Mouse (Mus musculus): ENCODE measurements around the gene Raver2. TPM values are rescaled to one million over a fixed set of nuclear protein-coding genes. Genes with fewer than 3 reads are reported as not detected.
A peak's percentile ranks its signal among the peaks of the same experiment; 100 is the strongest.

Raver2 gene
- 0.10 and 0.64 TPM in 2 replicates for total RNA-seq (2017)

GRCm38 (mm10) chr4:101068786-101069153, at the start of gene Raver2:
TSS of gene Raver2 (plus strand) at chr4:101068983.
- ATAC-seq (replicated peaks; ENCODE audit: low read depth, poor library complexity, severe bottlenecking): peak; percentile 62

- no peak for ATAC-seq (replicated peaks; ENCODE audit: low read depth, poor library complexity, severe bottlenecking)
Observed at GRCm38 (mm10) chr4:101020596-101020995, 48.2 kb upstream of the Raver2 start, which contains the start of gene Gm10577. TSS of gene Gm10577 (minus strand) at chr4:101020696.

GRCm38 (mm10) chr4:101026566-101026965, 42.2 kb upstream of the Raver2 start:
- ATAC-seq (replicated peaks; ENCODE audit: low read depth, poor library complexity, severe bottlenecking): no peak

GRCm38 (mm10) chr4:101026995-101027394, 41.8 kb upstream of the Raver2 start:
- no peak for ATAC-seq (replicated peaks; ENCODE audit: low read depth, poor library complexity, severe bottlenecking)

GRCm38 (mm10) chr4:101027852-101028411, 40.9 kb upstream of the Raver2 start:
- ATAC-seq (replicated peaks; ENCODE audit: low read depth, poor library complexity, severe bottlenecking): no peak

- ATAC-seq (replicated peaks; ENCODE audit: low read depth, poor library complexity, severe bottlenecking): no peak
Observed at GRCm38 (mm10) chr4:101033047-101033446, 35.7 kb upstream of the Raver2 start.

- no peak for ATAC-seq (replicated peaks; ENCODE audit: low read depth, poor library complexity, severe bottlenecking)
Observed at GRCm38 (mm10) chr4:101035131-101035530, 33.7 kb upstream of the Raver2 start.

GRCm38 (mm10) chr4:101037156-101037555, 31.6 kb upstream of the Raver2 start:
- ATAC-seq (replicated peaks; ENCODE audit: low read depth, poor library complexity, severe bottlenecking): no peak

- ATAC-seq (replicated peaks; ENCODE audit: low read depth, poor library complexity, severe bottlenecking): no peak
Observed at GRCm38 (mm10) chr4:101043691-101044090, 25.1 kb upstream of the Raver2 start.

GRCm38 (mm10) chr4:101044149-101044548, 24.6 kb upstream of the Raver2 start:
- ATAC-seq (replicated peaks; ENCODE audit: low read depth, poor library complexity, severe bottlenecking): no peak

GRCm38 (mm10) chr4:101046576-101046975, 22.2 kb upstream of the Raver2 start:
- no peak for ATAC-seq (replicated peaks; ENCODE audit: low read depth, poor library complexity, severe bottlenecking)

GRCm38 (mm10) chr4:101062146-101062545, 6.6 kb upstream of the Raver2 start:
- no peak for ATAC-seq (replicated peaks; ENCODE audit: low read depth, poor library complexity, severe bottlenecking)

GRCm38 (mm10) chr4:101066401-101066800, 2.4 kb upstream of the Raver2 start:
- no peak for ATAC-seq (replicated peaks; ENCODE audit: low read depth, poor library complexity, severe bottlenecking)

- peak; percentile 34 for ATAC-seq (replicated peaks; ENCODE audit: low read depth, poor library complexity, severe bottlenecking)
Observed at GRCm38 (mm10) chr4:101069154-101069971, 580 bp downstream of the Raver2 start.

- no peak for ATAC-seq (replicated peaks; ENCODE audit: low read depth, poor library complexity, severe bottlenecking)
Observed at GRCm38 (mm10) chr4:101071570-101071969, 2.8 kb downstream of the Raver2 start.

GRCm38 (mm10) chr4:101076425-101076824, 7.6 kb downstream of the Raver2 start:
- no peak for ATAC-seq (replicated peaks; ENCODE audit: low read depth, poor library complexity, severe bottlenecking)

GRCm38 (mm10) chr4:101080016-101080415, 11.2 kb downstream of the Raver2 start:
- ATAC-seq (replicated peaks; ENCODE audit: low read depth, poor library complexity, severe bottlenecking): no peak

- no peak for ATAC-seq (replicated peaks; ENCODE audit: low read depth, poor library complexity, severe bottlenecking)
Observed at GRCm38 (mm10) chr4:101082176-101082888, 13.5 kb downstream of the Raver2 start.

GRCm38 (mm10) chr4:101084863-101085262, 16.1 kb downstream of the Raver2 start:
- no peak for ATAC-seq (replicated peaks; ENCODE audit: low read depth, poor library complexity, severe bottlenecking)

- no peak for ATAC-seq (replicated peaks; ENCODE audit: low read depth, poor library complexity, severe bottlenecking)
Observed at GRCm38 (mm10) chr4:101086040-101086439, 17.3 kb downstream of the Raver2 start.

- no peak for ATAC-seq (replicated peaks; ENCODE audit: low read depth, poor library complexity, severe bottlenecking)
Observed at GRCm38 (mm10) chr4:101087721-101088120, 18.9 kb downstream of the Raver2 start.

All from common myeloid progenitor, adult 5-6 weeks (primary cell).